Mouse (Mus musculus): ENCODE measurements around the gene Ets1.

DNA sequence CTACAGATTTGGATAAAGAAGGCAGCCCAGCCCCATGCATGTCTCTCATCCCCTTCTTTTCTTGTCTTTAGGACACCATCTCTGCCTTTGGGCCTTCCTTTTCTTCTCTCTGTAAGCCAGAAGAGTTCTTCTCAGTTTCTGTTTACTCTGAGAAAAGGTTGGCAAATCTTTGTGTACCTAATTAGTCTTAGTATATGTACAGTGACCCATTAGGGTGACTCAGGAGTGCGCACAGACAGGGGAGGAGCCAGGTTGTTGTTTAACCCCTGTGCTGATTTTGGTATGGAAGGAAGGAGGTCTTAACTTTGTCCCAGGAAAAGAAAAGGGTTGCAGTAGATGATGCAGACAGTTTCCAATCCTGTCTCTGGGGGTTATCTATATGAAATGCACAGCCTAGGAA lies 86.2 kb downstream of the Ets1 start:
- TF ChIP-seq POLR2A (IDR thresholded peaks at IDR 0.05; ENCODE audit: borderline replicate concordance, insufficient read depth, low read length) = no peak
- TF ChIP-seq CTCF (IDR thresholded peaks at IDR 0.05; ENCODE audit: borderline replicate concordance, insufficient read depth, low read depth, low read length) = no peak

Measured in cerebellum, adult 2 months (tissue).